Mouse (Mus musculus): ENCODE measurements around the gene Klf15. TPM values are rescaled to one million over a fixed set of nuclear protein-coding genes. Genes with fewer than 3 reads are reported as not detected.

Gene Klf15
- polyA plus RNA-seq, 1 experiment from 2014 or later: 5.0 TPM

DNA sequence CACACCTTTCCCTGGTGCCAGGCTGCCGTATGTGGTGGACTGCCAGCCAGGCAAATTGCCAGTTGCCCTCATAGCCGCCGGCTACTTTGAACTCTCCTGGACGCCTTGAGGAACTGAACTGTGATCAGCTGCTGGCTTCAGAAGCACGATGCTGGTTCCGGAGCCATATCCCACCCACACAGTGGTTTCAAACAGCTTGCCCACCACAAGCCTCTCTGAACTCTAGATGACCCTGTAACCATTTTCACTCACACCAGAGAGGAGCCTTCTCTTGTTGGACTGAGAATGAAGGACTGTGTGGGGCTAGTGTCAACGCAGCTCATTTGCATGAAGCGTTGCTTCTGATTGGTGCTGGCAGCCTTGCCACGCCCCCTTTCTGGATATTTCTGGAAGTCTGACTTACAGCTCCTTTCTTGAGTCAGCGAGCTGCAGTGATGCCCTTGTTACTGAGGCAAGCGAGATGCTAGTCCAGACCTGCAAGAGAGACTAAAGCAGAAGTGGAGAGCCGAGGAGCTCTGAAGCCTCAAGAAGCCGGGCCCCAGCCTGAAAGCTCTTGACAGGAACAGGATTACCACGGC is 14.7 kb downstream of the Klf15 start:
- WGBS: 54% methylated on average over 14 of the region's 14 CpGs
- Histone ChIP-seq H3K36me3 (no peaks in the 10 kb centered on the region), H3K4me1 (peaks cover 11% of the 10 kb centered on the region), H3K27ac (no peak overlapping the region), H3K4me2 (replicated peaks) (no peak overlapping the region), H3K9me3 (no peaks in the 10 kb centered on the region), H3K27me3 (no peaks in the 10 kb centered on the region), H3K4me3 (no peak overlapping the region), H3K9ac (no peak overlapping the region)
- 0 out of 2 replicates have a peak, but pooled peaks have one; percentile 33 for ATAC-seq (ENCODE audit: low FRiP score, low read depth)

DNA sequence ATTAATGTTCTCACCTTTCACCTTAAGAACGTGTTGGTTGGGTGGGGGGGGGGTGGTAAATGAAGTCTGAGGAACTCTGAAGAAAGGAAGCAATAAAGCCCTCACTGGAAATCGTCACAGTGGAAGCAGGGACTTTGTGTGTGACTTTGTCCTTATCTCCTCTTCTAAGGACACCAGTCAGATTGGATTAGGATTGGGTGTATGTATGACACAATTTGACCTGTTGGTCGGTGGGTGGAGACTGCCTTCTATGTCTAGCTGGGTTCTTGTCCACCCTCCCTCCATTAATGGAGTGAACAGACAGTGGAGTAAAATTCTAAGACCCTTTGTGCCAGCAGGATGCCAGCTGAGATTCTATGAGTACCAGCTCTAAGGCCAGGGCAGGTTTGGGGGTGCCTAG is 21.9 kb downstream of the Klf15 start:
- Histone ChIP-seq H3K4me2 (replicated peaks) (no peak overlapping the region), H3K36me3 (no peaks in the 10 kb centered on the region), H3K27ac (no peak overlapping the region), H3K9me3 (no peaks in the 10 kb centered on the region), H3K4me3 (no peak overlapping the region), H3K27me3 (no peaks in the 10 kb centered on the region), H3K4me1 (0 out of 2 replicates have a peak, but pooled peaks cover 4% of the 10 kb centered on the region), H3K9ac (no peak overlapping the region)
- WGBS: 33% methylated on average over 3 of the region's 3 CpGs
- ATAC-seq (ENCODE audit: low FRiP score, low read depth): no peak

DNA sequence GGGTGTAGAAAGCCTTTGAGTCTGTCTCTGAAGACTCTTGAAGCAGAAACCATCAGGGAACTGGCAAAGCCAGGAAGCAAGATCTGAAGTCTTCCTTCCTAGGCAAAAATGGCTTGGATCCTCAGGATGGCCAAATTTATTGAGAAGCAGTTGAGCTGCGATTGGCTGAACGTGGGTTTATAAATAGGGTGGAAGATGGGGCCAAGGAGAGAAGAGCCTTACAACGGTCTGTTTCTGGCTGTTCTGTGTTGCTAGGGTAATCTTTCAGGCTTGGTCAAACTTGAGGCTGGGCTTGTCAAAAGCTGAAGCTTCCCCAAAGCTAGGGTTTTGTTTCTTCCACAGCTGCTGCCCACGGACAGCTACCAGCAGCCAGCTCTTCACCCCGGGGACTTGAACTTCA is 22.5 kb downstream of the Klf15 start:
- 84% methylated on average over 5 of the region's 5 CpGs for WGBS
- Histone ChIP-seq H3K27ac (no peak overlapping the region), H3K36me3 (no peaks in the 10 kb centered on the region), H3K4me1 (0 out of 2 replicates have a peak, but pooled peaks cover 4% of the 10 kb centered on the region), H3K4me3 (no peak overlapping the region), H3K9me3 (no peaks in the 10 kb centered on the region), H3K4me2 (replicated peaks) (no peak overlapping the region), H3K9ac (no peak overlapping the region), H3K27me3 (no peaks in the 10 kb centered on the region)
- ATAC-seq (ENCODE audit: low FRiP score, low read depth): no peak

- H3K27ac ChIP-seq: no peak within 1 kb of the TSS
- no peaks in the 10 kb centered on the region for H3K36me3 ChIP-seq
- 0 out of 2 replicates have a peak, but pooled peaks cover 4% of the 10 kb centered on the region for H3K4me1 ChIP-seq
- H3K9me3 ChIP-seq: no peaks in the 10 kb centered on the region
- no peak within 1 kb of the TSS for H3K4me3 ChIP-seq
- H3K27me3 ChIP-seq: no peaks in the 10 kb centered on the region
- WGBS: 77% methylated on average over 12 of the region's 12 CpGs
- no peak within 1 kb of the TSS for H3K9ac ChIP-seq
- H3K4me2 ChIP-seq (replicated peaks): no peak within 1 kb of the TSS
- ATAC-seq (ENCODE audit: low FRiP score, low read depth): no peak
Observed at GRCm38 (mm10) chr6:90486176-90486921, 24.0 kb downstream of the Klf15 start, which contains the start of gene Aldh1l1. Gene Aldh1l1, plus strand, starts transcription at chr6:90486427.

- H3K4me2 ChIP-seq (replicated peaks): no peak overlapping the region
- no peak overlapping the region for H3K9ac ChIP-seq
- H3K36me3 ChIP-seq: no peaks in the 10 kb centered on the region
- no peak overlapping the region for H3K4me3 ChIP-seq
- H3K27ac ChIP-seq: no peak overlapping the region
- ATAC-seq (ENCODE audit: low FRiP score, low read depth): no peak
- WGBS: 94% methylated on average over 1 of the region's 1 CpGs
- H3K9me3 ChIP-seq: no peaks in the 10 kb centered on the region
- H3K27me3 ChIP-seq: no peaks in the 10 kb centered on the region
- H3K4me1 ChIP-seq: 0 out of 2 replicates have a peak, but pooled peaks cover 4% of the 10 kb centered on the region
Observed at GRCm38 (mm10) chr6:90487531-90487930, 25.2 kb downstream of the Klf15 start.

DNA sequence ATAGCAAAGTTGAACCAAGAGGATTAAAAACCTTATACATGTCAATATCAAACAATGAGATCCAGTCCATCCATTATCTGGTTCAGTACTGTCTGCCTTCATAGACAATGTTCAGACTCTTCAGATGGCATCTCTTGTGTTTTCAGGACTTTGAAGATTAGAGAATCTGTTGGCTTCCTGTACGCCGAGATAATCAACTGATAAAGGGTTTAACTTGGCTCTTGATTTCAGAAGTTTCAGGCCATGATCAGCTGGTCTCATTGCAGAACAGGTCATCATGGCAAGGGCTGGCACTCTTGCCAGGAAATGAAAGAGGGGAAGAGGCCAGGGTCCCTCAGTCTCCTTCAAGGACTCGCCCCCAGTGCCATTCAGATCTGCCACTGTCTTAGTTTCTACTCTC is 27.2 kb downstream of the Klf15 start:
- H3K36me3 ChIP-seq: no peaks in the 10 kb centered on the region
- H3K27ac ChIP-seq: no peak overlapping the region
- no peak overlapping the region for H3K4me2 ChIP-seq (replicated peaks)
- H3K9me3 ChIP-seq: no peaks in the 10 kb centered on the region
- H3K9ac ChIP-seq: no peak overlapping the region
- no peaks in the 10 kb centered on the region for H3K27me3 ChIP-seq
- ATAC-seq (ENCODE audit: low FRiP score, low read depth): no peak
- WGBS: 84% methylated on average over 3 of the region's 3 CpGs
- 0 out of 2 replicates have a peak, but pooled peaks cover 4% of the 10 kb centered on the region for H3K4me1 ChIP-seq
- H3K4me3 ChIP-seq: no peak overlapping the region

GRCm38 (mm10) chr6:90490976-90491375 is 28.6 kb downstream of the Klf15 start:
- Histone ChIP-seq H3K9me3 (no peaks in the 10 kb centered on the region), H3K36me3 (no peaks in the 10 kb centered on the region), H3K27ac (no peak overlapping the region), H3K27me3 (no peaks in the 10 kb centered on the region), H3K4me2 (replicated peaks) (no peak overlapping the region), H3K9ac (no peak overlapping the region), H3K4me3 (no peak overlapping the region), H3K4me1 (peaks cover 12% of the 10 kb centered on the region)
- 73% methylated on average over 2 of the region's 2 CpGs for WGBS
- ATAC-seq (ENCODE audit: low FRiP score, low read depth): no peak

DNA sequence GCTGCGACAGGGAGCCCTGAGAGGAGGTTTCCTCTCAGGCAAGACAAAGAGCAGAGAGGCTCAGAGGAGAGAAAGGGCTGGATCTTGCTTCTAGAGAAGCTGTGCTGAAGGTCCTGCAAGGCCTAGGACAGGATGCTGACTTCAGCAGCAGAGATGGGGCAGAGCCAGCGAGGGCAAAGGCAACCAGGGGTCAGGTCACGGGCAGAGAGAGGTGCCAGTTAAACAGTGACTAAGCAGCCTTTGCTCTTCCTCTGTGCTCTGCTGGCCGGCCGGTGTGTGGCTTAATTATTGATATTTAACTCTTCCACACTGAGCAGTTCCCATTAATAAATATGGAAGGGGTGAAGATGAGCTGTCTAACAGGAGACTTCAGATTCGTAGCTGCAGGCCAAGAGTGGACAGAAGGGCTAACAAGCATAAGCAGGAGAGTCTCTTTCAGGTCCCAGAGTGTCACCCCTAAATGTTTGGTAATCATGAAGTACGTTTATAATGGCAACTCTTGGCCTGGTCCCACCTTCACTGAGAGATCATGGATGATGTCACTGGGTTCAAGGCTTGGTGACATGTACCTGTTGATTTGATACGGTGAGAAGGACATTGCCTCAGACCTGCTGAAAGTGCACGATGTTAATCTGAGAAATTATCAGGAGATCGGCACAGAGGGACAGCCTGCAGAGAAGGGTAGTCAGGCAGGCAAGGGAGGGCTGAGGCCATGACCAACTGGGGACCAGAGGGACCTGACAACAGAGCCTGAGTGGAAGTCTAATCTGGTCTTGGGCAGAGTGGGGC is 29.8 kb downstream of the Klf15 start:
- Histone ChIP-seq H3K27ac (no peak overlapping the region), H3K4me3 (no peak overlapping the region), H3K4me2 (replicated peaks) (no peak overlapping the region), H3K9me3 (no peaks in the 10 kb centered on the region), H3K9ac (no peak overlapping the region), H3K27me3 (no peaks in the 10 kb centered on the region), H3K36me3 (no peaks in the 10 kb centered on the region), H3K4me1 (peaks cover 9% of the 10 kb centered on the region)
- no peak for ATAC-seq (ENCODE audit: low FRiP score, low read depth)
- WGBS: 86% methylated on average over 10 of the region's 10 CpGs

GRCm38 (mm10) chr6:90494155-90494554 is 31.8 kb downstream of the Klf15 start:
- WGBS: 66% methylated on average over 3 of the region's 3 CpGs
- no peak overlapping the region for H3K4me2 ChIP-seq (replicated peaks)

DNA sequence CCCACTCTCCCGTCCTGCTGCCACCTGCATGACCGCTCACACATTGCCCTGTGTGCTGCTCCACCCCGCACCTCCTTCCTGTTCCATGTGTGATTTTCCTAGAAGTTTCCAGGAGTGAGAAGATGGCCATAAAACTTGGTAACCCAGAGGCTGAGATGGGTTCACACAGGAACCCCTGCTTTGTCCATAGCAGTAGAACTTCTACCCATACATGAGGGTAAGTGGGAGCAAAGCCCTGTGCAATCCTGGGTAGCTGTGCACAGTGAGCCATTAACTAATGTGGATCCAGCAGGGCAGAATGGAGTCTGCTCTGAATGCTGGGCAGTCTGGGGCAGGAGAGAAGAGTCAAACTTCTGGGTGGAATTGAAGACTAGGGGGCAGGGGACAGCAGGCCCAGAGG is 32.2 kb downstream of the Klf15 start:
- no peak overlapping the region for H3K4me2 ChIP-seq (replicated peaks)
- H3K27ac ChIP-seq: no peak overlapping the region
- WGBS: 81% methylated on average over 3 of the region's 3 CpGs
- peak overlapping the region; percentile 4; the same call in 1 of the 2 replicates for H3K9ac ChIP-seq
- H3K4me3 ChIP-seq: no peak overlapping the region
- H3K9me3 ChIP-seq: no peaks in the 10 kb centered on the region
- H3K4me1 ChIP-seq: peaks cover 9% of the 10 kb centered on the region
- ATAC-seq (ENCODE audit: low FRiP score, low read depth): no peak
- no peaks in the 10 kb centered on the region for H3K36me3 ChIP-seq
- no peaks in the 10 kb centered on the region for H3K27me3 ChIP-seq

More at GRCm38 (mm10) chr6:90494155-90494554, 31.8 kb downstream of the Klf15 start:
- peaks cover 9% of the 10 kb centered on the region for H3K4me1 ChIP-seq
- H3K36me3 ChIP-seq: no peaks in the 10 kb centered on the region
- ATAC-seq (ENCODE audit: low FRiP score, low read depth): no peak
- no peaks in the 10 kb centered on the region for H3K27me3 ChIP-seq
- peak overlapping the region; percentile 4; the same call in 1 of the 2 replicates for H3K9ac ChIP-seq
- no peak overlapping the region for H3K4me3 ChIP-seq
- H3K9me3 ChIP-seq: no peaks in the 10 kb centered on the region
- no peak overlapping the region for H3K27ac ChIP-seq

DNA sequence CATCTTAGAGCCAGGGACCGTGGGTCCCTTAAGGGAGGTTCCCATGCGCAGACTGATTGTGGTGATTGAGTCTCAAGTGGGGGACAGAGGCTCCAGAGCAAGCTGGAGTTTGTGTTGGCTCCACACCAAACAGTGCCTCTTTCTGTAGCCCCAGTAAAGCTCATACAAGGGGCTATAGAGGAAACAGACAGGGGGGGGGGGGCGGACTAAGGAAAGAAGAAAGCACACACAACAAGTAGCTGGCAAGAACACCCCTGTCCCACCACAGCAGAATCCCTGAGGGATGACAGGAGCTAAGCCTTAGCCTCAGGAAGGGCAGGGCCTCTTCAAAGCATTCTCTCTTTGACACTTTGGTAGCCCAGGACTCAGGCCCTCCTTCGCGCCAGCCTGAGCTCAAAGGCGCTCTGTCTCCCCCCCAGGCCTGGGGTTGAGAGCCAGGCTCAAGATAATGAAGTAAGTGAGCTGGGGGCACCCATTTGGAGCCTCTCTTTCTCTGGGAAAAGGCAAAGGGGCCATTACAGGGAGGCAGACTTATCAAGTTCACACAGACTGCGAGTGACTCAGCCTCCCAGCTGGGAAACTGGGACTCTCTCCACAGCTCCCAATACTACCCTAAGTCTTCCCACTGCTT is 33.0 kb downstream of the Klf15 start:
- H3K36me3 ChIP-seq: no peaks in the 10 kb centered on the region
- H3K9me3 ChIP-seq: no peaks in the 10 kb centered on the region
- ATAC-seq (ENCODE audit: low FRiP score, low read depth): peak; percentile 32; the same call in 1 of the 2 replicates
- H3K4me2 ChIP-seq (replicated peaks): no peak overlapping the region
- H3K27me3 ChIP-seq: no peaks in the 10 kb centered on the region
- 58% methylated on average over 6 of the region's 7 CpGs for WGBS
- no peak overlapping the region; the same call in 1 of the 2 replicates for H3K27ac ChIP-seq
- no peak overlapping the region for H3K9ac ChIP-seq
- peaks cover 9% of the 10 kb centered on the region for H3K4me1 ChIP-seq
- no peak overlapping the region for H3K4me3 ChIP-seq

Measured in limb, embryonic 13.5 days (tissue).